In genomic region chr4:149872236-149872635, GRCm38 (mm10) we compare ENCODE assay signal across 27 mouse cellular contexts.
DNase-seq lines count a peak whose midpoint lies in the region; ATAC-seq and TF ChIP-seq lines count a peak whose summit lies in the region.
"Had no signal": no experiment of that assay in that cellular context is flagged by ENCODE, and none has a peak within 500 bp of the region (broad histone marks: within the 10 kb centered on the region; RNA-seq: fewer than 3 reads in every experiment).

No protein-coding gene starts in this region.

- no peak overlapping the region for H3K4me3 ChIP-seq in kidney, postnatal 0 days (replicated peaks; ENCODE audit: low read depth, low read length)
- no peak overlapping the region for H3K4me3 ChIP-seq in kidney, embryonic 16.5 days (ENCODE audit: low read length)
- H3K4me3 ChIP-seq in limb, embryonic 10.5 days: no peak overlapping the region
- no peak overlapping the region for H3K4me3 ChIP-seq in heart, embryonic 11.5 days (ENCODE audit: low read depth, low read length)
- no peak overlapping the region for H3K4me3 ChIP-seq in forebrain, embryonic 13.5 days
- H3K4me3 ChIP-seq: embryonic facial prominence, embryonic 13.5 days; erythroblast, embryonic 14.5 days; forebrain, embryonic 12.5 days; heart, adult 2 months; heart, embryonic 10.5 days; hindbrain, embryonic 10.5 days; hindbrain, embryonic 13.5 days; intestine, embryonic 15.5 days had no signal

- TF ChIP-seq CTCF in kidney, postnatal 0 days (IDR thresholded peaks at IDR 0.05; ENCODE audit: low read depth): no peak

- no peaks in the 10 kb centered on the region for H3K36me3 ChIP-seq in kidney, postnatal 0 days (ENCODE audit: insufficient read depth, low read length)
- H3K36me3 ChIP-seq in kidney, embryonic 16.5 days (ENCODE audit: insufficient read depth, low read length): no peaks in the 10 kb centered on the region
- no peaks in the 10 kb centered on the region for H3K36me3 ChIP-seq in limb, embryonic 10.5 days
- no peaks in the 10 kb centered on the region for H3K36me3 ChIP-seq in heart, embryonic 11.5 days (ENCODE audit: control insufficient read depth, insufficient read depth, low read length)
- no peaks in the 10 kb centered on the region for H3K36me3 ChIP-seq in forebrain, embryonic 13.5 days (ENCODE audit: poor library complexity, severe bottlenecking)
- H3K36me3 ChIP-seq: embryonic facial prominence, embryonic 13.5 days; forebrain, embryonic 12.5 days; G1E; heart, embryonic 10.5 days; hindbrain, embryonic 10.5 days; hindbrain, embryonic 13.5 days; intestine, embryonic 15.5 days had no signal

- no peak overlapping the region for H3K4me2 ChIP-seq in kidney, postnatal 0 days (ENCODE audit: low read length)
- no peak overlapping the region for H3K4me2 ChIP-seq in kidney, embryonic 16.5 days (replicated peaks; ENCODE audit: low read depth, low read length)
- no peak overlapping the region for H3K4me2 ChIP-seq in heart, embryonic 11.5 days
- H3K4me2 ChIP-seq in forebrain, embryonic 13.5 days: no peak overlapping the region
- H3K4me2 ChIP-seq: embryonic facial prominence, embryonic 13.5 days; forebrain, embryonic 12.5 days; hindbrain, embryonic 13.5 days; intestine, embryonic 15.5 days had no signal

- no peak overlapping the region for H3K9ac ChIP-seq in kidney, postnatal 0 days (ENCODE audit: low read depth, low read length)
- no peak overlapping the region for H3K9ac ChIP-seq in kidney, embryonic 16.5 days (replicated peaks; ENCODE audit: low read length)
- no peak overlapping the region for H3K9ac ChIP-seq in heart, embryonic 11.5 days (ENCODE audit: low read depth, low read length)
- no peak overlapping the region for H3K9ac ChIP-seq in forebrain, embryonic 13.5 days
- H3K9ac ChIP-seq: embryonic facial prominence, embryonic 13.5 days; forebrain, embryonic 12.5 days; hindbrain, embryonic 13.5 days; intestine, embryonic 15.5 days had no signal

- H3K27me3 ChIP-seq in kidney, postnatal 0 days (ENCODE audit: insufficient read depth, low read length): no peaks in the 10 kb centered on the region
- no peaks in the 10 kb centered on the region for H3K27me3 ChIP-seq in kidney, embryonic 16.5 days (ENCODE audit: insufficient read depth, low read length)
- H3K27me3 ChIP-seq in limb, embryonic 10.5 days (ENCODE audit: low read depth, poor library complexity, severe bottlenecking): no peaks in the 10 kb centered on the region
- H3K27me3 ChIP-seq in heart, embryonic 11.5 days (ENCODE audit: control insufficient read depth, insufficient read depth, low read length): peaks cover 3% of the 10 kb centered on the region; the same call in 1 of the 2 replicates
- no peaks in the 10 kb centered on the region for H3K27me3 ChIP-seq in forebrain, embryonic 13.5 days
- H3K27me3 ChIP-seq: embryonic facial prominence, embryonic 13.5 days; forebrain, embryonic 12.5 days; hindbrain, embryonic 13.5 days; intestine, embryonic 15.5 days; Patski had no signal

- 0 out of 2 replicates have a peak overlapping the region, but pooled peaks have one; percentile 32 for H3K27ac ChIP-seq in kidney, postnatal 0 days
- no peak overlapping the region for H3K27ac ChIP-seq in kidney, embryonic 16.5 days (ENCODE audit: low read length)
- H3K27ac ChIP-seq in limb, embryonic 10.5 days: peak overlapping the region; percentile 56
- H3K27ac ChIP-seq in heart, embryonic 11.5 days (ENCODE audit: low read depth, low read length): no peak overlapping the region
- no peak overlapping the region for H3K27ac ChIP-seq in forebrain, embryonic 13.5 days
- H3K27ac ChIP-seq: embryonic facial prominence, embryonic 13.5 days; forebrain, embryonic 12.5 days; heart, adult 2 months; hindbrain, embryonic 10.5 days; hindbrain, embryonic 13.5 days; intestine, embryonic 15.5 days had no signal

- H3K9me3 ChIP-seq in kidney, postnatal 0 days (replicated peaks; ENCODE audit: low read length): no peaks in the 10 kb centered on the region
- H3K9me3 ChIP-seq in kidney, embryonic 16.5 days (ENCODE audit: low read length): 0 out of 2 replicates have a peak, but pooled peaks cover 3% of the 10 kb centered on the region
- H3K9me3 ChIP-seq in limb, embryonic 10.5 days (replicated peaks): no peaks in the 10 kb centered on the region
- no peaks in the 10 kb centered on the region; the same call in 1 of the 2 replicates for H3K9me3 ChIP-seq in heart, embryonic 11.5 days (replicated peaks; ENCODE audit: control insufficient read depth, low read length)
- no peaks in the 10 kb centered on the region for H3K9me3 ChIP-seq in forebrain, embryonic 13.5 days (replicated peaks)
- H3K9me3 ChIP-seq: embryonic facial prominence, embryonic 13.5 days; forebrain, embryonic 12.5 days; G1E; heart, embryonic 10.5 days; hindbrain, embryonic 13.5 days; intestine, embryonic 15.5 days had no signal

- DNase-seq in kidney, postnatal 0 days (ENCODE audit: low spot score): peak; percentile 71
- DNase-seq in T-cell, adult 2 months (ENCODE audit: low spot score): peak; percentile 10
- no peak for DNase-seq in limb, embryonic 10.5 days (ENCODE audit: low spot score)
- no peak for DNase-seq in cerebellum, adult 9-10 months
- DNase-seq: adrenal gland, adult 2 months; adrenal gland, postnatal 14 days; B cell, adult 2 months; cerebellum, adult 11-12 months; cerebellum, adult 8-10 months; cerebellum, postnatal 14 days; gastrocnemius, postnatal 10 days; gastrocnemius, postnatal 36 days; heart, adult 2 months had no signal

- H3K4me1 ChIP-seq in kidney, postnatal 0 days (replicated peaks; ENCODE audit: insufficient read depth, low read length): peaks cover 40% of the 10 kb centered on the region
- H3K4me1 ChIP-seq in kidney, embryonic 16.5 days (ENCODE audit: insufficient read depth, low read length): peaks cover 69% of the 10 kb centered on the region
- peaks cover 69% of the 10 kb centered on the region for H3K4me1 ChIP-seq in limb, embryonic 10.5 days
- peaks cover 8% of the 10 kb centered on the region; the same call in 1 of the 2 replicates for H3K4me1 ChIP-seq in heart, embryonic 11.5 days (ENCODE audit: control insufficient read depth, insufficient read depth, low read length)
- H3K4me1 ChIP-seq in forebrain, embryonic 13.5 days: peaks cover 27% of the 10 kb centered on the region

- no peak for ATAC-seq in kidney, postnatal 0 days (replicated peaks; ENCODE audit: low FRiP score, low read depth)
- ATAC-seq in kidney, embryonic 16.5 days (ENCODE audit: low FRiP score, low TSS enrichment): no peak
- no peak for ATAC-seq in heart, embryonic 11.5 days (replicated peaks; ENCODE audit: insufficient number of reproducible peaks, low FRiP score, low TSS enrichment)
- no peak for ATAC-seq in forebrain, embryonic 13.5 days
- ATAC-seq: forebrain, embryonic 16.5 days; hindbrain, embryonic 16.5 days; intestine, embryonic 15.5 days; Patski had no signal

- 30% methylated on average over 6 of the region's 6 CpGs for WGBS in kidney, postnatal 0 days
- 30% methylated on average over 6 of the region's 6 CpGs for WGBS in kidney, embryonic 16.5 days
- WGBS in limb, embryonic 10.5 days: 70% methylated on average over 6 of the region's 6 CpGs
- WGBS in heart, embryonic 11.5 days (ENCODE audit: insufficient replicate concordance): 58% methylated on average over 6 of the region's 6 CpGs
- WGBS in forebrain, embryonic 13.5 days: 84% methylated on average over 6 of the region's 6 CpGs

Comparison
In these comparisons a context has a peak if more than half of its experiments do, and no peak if none do; other contexts are left out.
1. H3K27ac ChIP-seq: peak in kidney, postnatal 0 days (single experiment) and limb, embryonic 10.5 days (single experiment); none in kidney, embryonic 16.5 days (single experiment), heart, embryonic 11.5 days (single experiment) and forebrain, embryonic 13.5 days (single experiment).
2. DNase-seq: peak in kidney, postnatal 0 days (single experiment) and T-cell, adult 2 months (single experiment); none in limb, embryonic 10.5 days (single experiment) and cerebellum, adult 9-10 months (single experiment).